Mouse (Mus musculus) embryonic fibroblast, embryonic 13.5 days (primary cell): Measurements from ENCODE around the gene Hyal3.

Source experiments
- CTCF ChIP-seq: IDR thresholded peaks from 2 replicates; pipeline ENCODE4 v1.5.1; 2011; ENCODE audit warnings: mild to moderate bottlenecking, control low read depth, low read length, moderate library complexity, borderline replicate concordance; ENCODE audit not compliant: insufficient read depth
- POLR2A ChIP-seq: IDR thresholded peaks from 2 replicates; pipeline ENCODE4 v1.6.1; 2011; ENCODE audit warnings: low read depth, mild to moderate bottlenecking, control low read depth, low read length, moderate library complexity

GRCm38 (mm10) chr9:107587833-107588639, 7.4 kb downstream of the Hyal3 start:
- TF ChIP-seq POLR2A (no peak), CTCF (no peak)
